Mouse (Mus musculus): Measurements from ENCODE around the gene Wdr46.
"Not testable (repeated sequence)": the region's sequence is repeated elsewhere in the genome, so short reads cannot be mapped to it uniquely, and the experiment has no call there.

Gene Wdr46

GRCm38 (mm10) chr17:33940206-33940805 lies at the start of gene Wdr46, which contains the start of gene Pfdn6:
TSS of gene Wdr46 (plus strand) at chr17:33940660.
TSS of gene Pfdn6 (minus strand) at chr17:33940343.
- DNase-seq, result peak; percentile 83

DNA sequence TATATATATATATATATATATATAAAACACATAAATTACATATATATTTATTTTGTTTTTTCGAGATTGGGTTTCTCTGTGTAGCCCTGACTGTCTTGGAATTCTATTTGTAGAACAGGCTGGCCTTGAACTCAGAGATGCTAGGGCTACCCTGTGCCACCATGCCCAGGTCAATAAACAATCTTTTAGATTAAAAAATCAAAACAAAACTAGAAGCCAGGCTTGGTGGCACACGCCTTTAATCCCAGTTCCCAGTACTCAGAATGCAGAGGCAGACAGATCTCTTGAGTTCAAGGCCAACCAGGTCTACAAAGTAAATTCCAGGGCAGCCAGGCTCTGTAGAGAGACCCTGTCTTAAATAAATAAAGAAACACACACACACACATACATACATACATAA lies 49.1 kb upstream of the Wdr46 start:
- no peak for DNase-seq

DNA sequence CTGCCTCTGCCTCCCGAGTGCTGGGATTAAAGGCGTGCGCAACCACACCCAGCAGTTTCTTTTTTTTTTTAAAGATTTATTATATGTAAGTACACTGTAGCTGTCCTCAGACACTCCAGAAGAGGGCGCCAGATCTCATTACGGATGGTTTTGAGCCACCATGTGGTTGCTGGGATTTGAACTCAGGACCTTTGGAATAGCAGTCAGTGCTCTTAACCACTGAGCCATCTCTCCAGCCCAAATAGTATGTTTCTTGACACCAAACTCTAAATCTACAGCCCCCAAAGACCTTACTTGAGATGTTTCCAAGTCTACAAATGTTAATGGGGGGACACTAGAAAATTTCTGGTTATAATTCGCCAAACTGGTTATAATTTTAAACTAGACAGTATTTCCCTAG lies 48.6 kb upstream of the Wdr46 start:
- DNase-seq, result peak; percentile 22

GRCm38 (mm10) chr17:33892429-33892828 lies 48.0 kb upstream of the Wdr46 start:
- no peak for DNase-seq

GRCm38 (mm10) chr17:33893011-33893410 lies 47.4 kb upstream of the Wdr46 start:
- DNase-seq, result not testable (repeated sequence)

- DNase-seq, result peak; percentile 28
Measured at GRCm38 (mm10) chr17:33897114-33897794, 43.2 kb upstream of the Wdr46 start.

GRCm38 (mm10) chr17:33898193-33898592 lies 42.3 kb upstream of the Wdr46 start:
- not testable (repeated sequence) for DNase-seq

DNA sequence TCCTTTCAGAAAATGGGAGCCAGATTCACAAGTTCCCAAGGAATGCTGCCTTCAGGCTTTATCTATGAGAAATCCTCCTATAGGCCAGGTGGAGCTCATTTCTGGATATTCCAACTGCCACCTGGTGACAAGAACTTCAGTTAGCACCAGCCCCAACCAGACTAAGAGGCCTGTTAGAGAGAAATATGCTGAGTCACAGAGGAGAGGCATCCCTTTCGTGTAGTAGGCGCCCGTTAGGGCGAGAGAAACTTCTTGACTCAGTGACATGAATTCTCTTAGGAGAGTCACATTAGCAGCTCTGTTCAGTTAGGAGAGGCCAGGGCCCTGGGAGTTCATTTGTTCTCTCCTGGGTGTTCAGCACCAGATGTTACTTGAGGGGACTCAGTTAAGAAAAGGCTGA lies 40.8 kb upstream of the Wdr46 start:
- DNase-seq, result no peak

GRCm38 (mm10) chr17:33900281-33900988 lies 40.0 kb upstream of the Wdr46 start:
- DNase-seq, result no peak

DNA sequence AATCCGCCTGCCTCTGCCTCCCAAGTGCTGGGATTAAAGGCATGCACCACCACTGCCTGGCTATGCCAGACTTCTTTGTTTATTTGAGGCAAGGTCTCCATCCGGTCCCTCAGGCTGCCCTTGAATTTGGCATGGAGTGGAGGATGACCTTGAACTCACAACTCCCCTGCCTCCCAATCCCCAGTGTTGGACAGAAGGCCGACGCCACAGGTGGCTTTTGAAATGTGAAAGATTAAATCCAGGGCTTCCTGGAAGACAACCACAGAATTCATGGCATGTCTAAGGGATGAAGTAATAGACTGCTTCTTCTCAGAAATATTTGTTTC lies 39.5 kb upstream of the Wdr46 start:
- no peak for DNase-seq

DNA sequence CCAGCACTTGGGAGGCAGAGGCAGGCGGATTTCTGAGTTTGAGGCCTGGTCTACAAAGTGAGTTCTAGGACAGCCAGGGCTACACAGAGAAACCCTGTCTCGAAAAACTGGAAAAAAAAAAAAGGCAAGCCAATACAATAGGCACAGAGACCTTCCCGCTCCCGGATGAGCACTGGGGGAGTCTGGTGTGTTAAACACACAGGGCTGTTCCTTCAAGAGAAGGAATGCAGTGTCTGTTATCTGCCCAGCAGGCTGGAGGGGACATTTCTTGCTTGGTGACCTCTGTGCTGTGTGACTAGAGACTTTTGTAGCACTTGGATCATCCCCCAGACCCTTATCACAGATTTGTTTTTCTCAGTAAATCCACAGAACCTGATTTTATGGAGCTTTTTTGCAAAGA lies 38.8 kb upstream of the Wdr46 start:
- DNase-seq, result no peak

- no peak for DNase-seq
Measured at GRCm38 (mm10) chr17:33902079-33902478, 38.4 kb upstream of the Wdr46 start.

DNA sequence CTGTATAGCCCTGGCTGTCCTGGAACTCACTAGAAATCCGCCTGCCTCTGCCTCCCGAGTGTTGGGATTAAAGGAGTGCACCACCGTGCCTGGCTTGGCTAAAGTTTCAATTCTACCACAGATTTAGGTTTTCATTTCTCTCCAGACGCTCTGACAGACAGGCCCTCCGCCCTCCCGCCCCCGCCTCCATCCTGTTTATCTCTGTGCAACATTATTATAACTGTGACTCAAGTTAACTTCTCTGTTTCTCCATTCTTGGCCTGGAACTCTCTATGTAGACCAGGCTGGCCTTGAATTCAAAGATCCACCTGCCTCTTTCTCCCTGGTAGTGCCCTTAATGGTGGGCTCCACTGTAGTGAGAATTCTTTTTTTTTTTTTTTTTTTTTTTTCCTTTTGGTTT lies 38.0 kb upstream of the Wdr46 start:
- DNase-seq, result no peak

GRCm38 (mm10) chr17:33903911-33904651 lies 36.4 kb upstream of the Wdr46 start:
- DNase-seq, result not testable (repeated sequence)

DNA sequence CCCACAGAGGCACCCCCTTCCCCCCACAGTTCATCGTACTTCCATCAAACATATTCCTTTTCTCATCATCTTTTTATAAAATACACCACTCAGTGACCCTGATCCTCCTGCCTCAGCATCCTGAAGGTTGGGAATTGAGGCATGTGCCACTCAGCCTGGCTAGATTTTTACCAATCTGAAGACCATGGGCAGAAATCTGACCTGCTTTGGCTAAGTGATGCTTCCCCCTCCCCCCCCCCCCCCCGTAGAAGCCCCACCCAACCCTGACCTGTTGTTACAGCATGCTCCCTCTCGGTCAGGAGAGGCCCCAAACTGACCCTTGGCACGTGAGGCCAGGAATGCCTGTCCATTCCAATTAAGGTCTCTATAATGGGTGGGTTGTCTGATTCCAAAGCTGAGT lies 35.6 kb upstream of the Wdr46 start, which contains the start of gene Platr17:
Platr17 (plus strand) TSS at position 301 of the 400 bp plus-strand sequence.
- not testable (repeated sequence) for DNase-seq

DNA sequence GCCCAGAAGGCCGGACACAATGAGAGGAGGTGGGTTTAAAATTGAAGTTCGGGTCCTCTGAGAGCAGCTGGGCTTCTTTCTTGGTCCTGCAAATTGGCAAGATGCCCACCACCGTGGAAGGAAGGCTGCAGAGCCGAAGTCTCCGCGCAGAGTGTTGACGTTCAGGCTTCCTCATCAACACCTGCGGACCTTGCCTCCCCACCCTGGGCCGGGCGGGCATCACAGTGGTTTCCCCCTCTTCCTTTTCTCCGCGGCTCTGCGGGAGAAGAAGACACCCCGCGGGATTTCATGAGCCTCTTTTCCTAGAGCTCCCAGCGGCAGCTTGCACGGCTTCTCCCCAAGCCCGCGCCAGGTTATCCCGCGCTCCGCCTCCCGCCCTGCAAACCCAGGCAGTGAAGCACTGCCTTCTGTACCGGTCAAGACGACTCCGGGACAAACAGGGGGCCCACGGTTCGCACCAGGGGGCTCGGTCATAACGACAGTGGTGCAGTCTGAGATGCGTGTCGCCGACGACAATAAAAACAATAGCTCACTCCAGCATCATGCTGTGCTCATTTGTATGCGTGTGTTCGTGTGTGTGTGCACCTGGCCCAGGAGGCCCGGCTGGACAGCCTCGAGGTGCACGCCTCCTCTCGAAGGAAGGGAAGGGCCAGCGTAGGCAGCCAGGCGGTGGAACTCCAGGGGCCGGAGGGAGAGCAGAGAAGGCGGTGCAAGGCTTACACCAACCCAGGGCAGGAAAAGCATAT lies 32.0 kb upstream of the Wdr46 start:
- peak; percentile 70 for DNase-seq

DNA sequence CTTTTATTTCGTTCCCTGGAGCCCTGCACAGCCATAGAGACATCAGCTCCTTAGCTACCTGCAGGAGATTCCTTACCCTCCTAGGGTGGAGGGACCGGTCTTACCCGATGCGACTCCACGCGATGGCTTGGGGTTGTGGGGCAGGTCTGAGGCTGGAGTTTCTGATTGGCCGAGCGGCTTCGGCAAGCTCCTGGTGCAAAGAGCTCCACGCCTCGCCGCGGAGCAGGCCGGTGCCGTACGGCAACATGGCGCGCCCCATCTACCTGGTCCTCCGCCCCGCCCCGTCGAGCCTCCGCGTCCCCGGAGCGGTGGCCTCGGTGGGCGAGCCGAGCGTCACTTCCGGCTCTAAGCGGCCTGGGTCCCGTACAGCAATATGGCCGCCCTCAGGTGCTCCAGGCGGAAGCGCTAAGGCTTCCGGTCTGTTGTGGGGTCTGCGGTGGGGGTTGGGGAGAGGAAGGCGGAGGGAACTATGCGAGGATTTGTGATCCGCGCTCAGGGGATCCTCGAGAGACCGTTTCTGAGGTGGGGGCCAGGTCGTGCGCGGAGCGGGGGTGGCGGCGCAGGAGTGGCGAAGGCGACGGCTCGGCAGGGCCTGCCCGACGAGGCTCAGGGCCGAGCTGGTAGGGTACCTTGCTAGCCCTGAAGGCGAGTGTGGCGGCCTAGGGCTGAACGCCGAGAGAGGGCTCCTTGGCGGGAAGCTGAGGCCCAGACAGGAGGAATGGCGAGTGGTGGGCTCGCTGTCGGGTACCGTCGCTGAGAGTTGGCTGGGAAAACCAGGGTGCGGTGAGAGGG lies 31.2 kb upstream of the Wdr46 start, which contains the start of gene Daxx:
Daxx (plus strand) TSS at position 338 of the 792 bp plus-strand sequence.
- peak; percentile 98 for DNase-seq

GRCm38 (mm10) chr17:33909869-33910250 lies 30.6 kb upstream of the Wdr46 start:
- DNase-seq, result peak; percentile 36

DNA sequence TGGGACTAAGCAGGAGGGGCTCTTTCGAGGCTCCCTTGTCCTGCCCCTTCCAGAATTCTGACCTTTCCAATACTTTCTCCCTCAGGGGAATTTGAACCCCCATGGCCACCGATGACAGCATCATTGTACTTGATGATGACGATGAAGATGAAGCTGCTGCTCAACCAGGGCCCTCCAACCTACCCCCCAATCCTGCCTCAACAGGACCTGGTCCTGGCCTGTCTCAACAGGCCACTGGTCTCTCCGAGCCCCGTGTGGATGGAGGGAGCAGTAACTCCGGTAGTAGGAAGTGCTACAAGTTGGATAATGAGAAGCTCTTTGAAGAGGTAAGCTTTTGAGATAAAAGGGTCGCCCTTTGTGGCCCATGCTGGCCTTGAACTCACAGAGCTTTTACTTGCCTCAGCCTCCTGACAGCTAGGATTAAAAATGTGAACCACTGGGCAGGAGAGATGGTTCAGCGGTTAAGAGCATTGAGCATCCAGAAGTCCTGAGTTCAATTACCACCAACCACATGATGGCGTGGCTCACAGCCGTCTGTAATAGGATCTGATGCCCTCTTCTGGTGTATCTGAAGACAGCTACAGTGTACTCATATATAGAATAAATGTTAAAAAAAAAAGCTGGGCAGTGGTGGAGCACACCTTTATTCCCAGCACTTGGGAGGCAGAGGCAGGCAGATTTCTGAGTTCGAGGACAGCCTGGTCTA lies 30.0 kb upstream of the Wdr46 start:
- peak; percentile 21 for DNase-seq

DNA sequence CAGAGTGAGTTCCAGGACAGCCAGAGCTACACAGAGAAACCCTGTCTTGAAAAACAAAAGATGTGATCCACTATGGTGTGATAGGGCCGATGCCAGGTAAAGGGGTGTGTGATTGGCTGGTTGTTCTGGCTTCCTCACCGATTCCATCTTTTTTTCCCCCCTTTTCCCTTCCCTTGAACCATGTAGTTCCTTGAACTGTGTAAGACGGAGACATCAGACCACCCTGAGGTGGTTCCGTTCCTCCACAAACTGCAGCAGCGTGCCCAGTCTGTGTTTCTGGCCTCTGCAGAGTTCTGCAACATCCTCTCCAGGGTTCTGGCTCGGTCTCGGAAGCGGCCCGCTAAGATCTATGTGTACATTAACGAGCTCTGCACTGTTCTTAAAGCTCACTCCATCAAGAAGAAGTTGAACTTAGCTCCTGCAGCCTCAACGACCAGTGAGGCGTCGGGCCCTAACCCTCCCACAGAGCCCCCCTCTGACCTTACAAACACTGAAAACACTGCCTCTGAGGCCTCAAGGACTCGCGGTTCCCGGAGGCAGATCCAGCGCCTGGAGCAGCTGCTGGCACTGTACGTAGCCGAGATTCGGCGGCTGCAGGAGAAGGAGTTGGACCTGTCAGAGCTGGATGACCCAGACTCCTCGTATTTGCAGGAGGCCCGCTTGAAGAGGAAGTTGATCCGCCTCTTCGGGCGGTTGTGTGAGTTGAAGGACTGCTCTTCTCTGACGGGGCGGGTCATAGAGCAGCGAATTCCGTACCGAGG lies 29.2 kb upstream of the Wdr46 start:
- peak; percentile 29 for DNase-seq
